Mouse (Mus musculus) mesoderm, embryonic 11.5 days (tissue): ENCODE data around the gene Nav2.

Experiments
- DNase-seq: peaks from one replicate; pipeline ENCODE4 v3.0.0-alpha.2; 2012; ENCODE audit warnings: low read depth, low spot score

Nav2 gene

DNA sequence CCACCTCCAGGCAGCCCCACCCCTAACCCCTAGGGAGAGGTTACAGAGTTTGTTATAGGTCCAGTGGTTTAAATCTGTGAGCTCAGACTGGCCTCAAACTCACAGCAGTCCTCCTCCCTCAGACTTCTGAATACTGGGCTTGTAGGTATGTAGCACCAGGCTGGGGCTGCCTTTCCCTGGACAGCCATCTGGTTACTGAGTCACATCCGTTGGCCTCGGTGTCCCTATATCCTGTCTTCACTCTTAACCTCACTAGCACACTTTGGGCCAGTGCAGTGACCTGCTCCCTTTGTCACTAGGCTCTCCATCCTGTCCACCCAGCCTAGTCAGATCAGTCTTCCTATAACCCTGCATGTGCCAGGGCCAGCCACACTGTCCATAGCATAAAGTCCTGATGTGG is 19.8 kb upstream of the Nav2 start:
- no peak for DNase-seq

DNA sequence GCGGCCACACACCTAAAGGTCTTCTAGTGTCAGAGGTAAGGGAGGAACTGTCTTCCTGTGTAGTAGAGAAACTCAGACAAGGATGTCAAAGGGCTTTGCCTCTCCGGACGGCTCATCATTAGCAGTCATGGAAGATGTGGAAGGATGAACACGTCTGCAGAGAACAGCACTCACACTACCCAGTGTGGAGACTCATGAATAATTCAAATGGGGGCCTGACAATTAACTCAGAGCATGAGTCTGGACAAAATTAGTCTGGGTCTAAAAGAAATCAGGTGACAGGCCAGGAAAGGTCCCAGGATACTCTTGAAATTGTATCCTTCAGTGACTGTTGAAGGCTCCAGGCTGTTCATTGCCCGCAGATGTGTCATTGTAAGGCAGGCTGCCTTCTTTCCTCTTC is 17.5 kb upstream of the Nav2 start:
- DNase-seq: no peak

DNA sequence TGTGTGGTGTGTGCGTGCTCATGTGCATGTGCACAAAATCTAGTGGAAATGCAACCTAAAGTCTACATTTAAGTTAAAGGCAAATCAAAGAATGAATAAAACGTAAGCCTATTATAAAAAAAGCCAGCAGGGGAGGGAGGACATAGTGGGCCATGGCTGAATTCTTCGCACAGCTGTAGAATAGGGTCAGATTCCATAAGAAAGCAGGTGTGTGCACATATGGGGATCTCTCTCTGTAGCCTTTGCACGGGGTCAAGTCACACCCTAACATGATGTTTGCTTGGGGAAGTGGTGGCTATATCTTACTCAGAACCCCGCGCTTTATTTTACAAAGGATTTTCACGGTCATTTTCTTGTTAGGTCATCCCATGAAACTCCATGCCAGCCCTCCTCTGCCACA is 15.4 kb upstream of the Nav2 start:
- DNase-seq: no peak

DNA sequence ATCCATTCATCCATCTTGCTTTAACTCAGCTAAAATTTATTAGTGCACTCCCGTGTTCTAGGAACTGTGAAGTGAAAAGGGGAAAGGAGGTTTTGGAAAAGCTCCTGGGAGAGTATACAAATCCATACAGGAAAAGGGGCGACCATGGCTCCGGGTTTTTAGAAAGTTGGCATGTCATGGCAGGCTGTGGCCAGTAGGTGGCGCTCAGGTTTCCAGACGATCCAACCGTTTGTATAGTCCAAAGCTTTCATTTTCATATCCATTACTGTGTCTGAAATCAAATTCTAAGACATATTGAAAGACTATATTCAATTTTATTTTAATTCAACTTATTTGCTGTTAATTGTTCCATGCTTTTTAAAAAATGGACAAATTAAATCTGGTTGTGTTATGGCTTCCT is 14.4 kb upstream of the Nav2 start:
- peak; percentile 63 for DNase-seq

DNA sequence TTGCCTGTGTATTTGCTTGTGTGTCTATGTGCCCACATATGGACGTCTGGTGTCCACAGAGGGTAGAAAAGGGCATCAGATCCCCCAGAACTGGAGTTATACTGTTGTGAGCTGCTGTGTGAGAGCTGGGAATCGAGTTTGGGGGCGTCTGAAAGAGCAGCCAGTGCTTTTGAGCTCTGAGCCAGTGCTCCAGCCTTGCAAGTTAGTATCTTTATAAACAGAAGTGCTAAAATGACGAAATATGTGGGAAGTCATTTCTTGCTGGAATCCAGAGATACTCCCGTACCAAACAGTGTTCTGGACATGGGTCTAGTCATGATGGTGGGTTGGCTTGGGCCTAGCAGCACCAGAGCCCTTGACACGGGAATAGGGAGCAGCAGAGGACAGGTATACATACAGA is 13.8 kb upstream of the Nav2 start:
- DNase-seq: no peak

DNA sequence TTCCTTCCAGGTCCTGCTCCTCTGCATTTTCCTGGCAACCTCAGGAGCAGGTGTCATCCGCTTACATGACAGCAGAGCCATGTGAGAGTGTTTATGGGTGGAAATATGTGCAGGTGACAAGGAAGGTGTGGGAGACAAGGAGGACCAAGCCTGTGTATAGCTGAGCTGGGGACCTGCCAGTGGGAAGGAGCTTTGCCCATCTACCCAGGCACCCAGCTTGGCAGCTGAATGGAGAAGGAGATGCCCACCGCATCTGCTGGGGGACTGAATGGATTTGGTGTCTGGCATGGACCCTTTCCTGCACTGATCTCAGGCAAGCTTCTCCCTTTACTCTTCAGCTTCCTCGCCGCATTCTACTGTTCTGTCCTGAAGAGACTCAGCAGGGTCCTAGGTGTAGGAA is 13.0 kb upstream of the Nav2 start:
- no peak for DNase-seq

DNA sequence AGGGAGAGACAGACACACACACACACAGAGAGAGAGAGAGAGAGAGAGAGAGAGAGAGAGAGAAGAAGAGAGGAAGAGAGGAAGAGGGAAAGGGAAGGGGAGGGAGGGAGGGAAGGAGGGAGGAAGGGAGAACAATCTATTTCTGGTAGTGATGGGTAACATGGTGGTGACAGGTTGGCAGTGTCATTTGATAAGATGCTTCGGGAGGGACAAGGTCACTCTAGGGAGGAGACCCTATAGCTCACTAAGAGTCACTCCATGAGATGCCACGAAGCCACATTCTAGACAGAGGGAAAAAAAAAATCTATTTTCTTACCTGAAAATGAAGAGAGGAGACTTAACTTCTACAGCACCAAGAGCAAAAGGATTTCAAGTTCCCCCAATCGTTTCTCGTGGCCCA is 12.5 kb upstream of the Nav2 start:
- no peak for DNase-seq

DNA sequence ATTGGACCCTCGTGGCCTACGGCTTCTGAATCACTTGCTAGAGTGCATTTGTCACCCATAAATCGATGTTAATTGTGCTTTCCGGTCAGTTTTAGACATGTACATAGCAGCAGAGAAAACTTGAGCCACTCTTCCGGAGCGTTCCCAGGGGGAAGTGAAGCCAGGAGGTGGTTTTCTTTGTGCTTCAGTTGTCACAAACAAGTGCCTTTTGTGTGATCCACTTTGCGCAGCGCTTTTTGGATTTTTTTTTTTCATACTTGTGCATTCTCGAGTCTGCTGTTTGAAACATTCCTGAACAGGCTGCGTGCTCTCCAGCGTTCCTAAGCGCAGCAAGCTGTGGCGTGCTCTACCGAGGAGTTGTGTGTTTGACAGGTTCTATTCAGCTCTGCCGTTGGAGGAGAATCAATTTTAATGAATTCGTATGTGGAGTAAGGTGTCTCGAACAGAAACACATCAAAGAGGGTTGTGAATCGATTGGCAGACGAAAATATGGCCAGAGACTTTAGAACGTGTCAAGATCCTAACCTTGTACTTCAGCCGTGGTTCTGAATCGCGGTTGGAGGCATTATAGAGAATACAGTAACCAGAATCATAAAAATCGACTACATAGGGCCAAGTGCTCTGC is 10.9 kb upstream of the Nav2 start:
- peak; percentile 74 for DNase-seq

DNA sequence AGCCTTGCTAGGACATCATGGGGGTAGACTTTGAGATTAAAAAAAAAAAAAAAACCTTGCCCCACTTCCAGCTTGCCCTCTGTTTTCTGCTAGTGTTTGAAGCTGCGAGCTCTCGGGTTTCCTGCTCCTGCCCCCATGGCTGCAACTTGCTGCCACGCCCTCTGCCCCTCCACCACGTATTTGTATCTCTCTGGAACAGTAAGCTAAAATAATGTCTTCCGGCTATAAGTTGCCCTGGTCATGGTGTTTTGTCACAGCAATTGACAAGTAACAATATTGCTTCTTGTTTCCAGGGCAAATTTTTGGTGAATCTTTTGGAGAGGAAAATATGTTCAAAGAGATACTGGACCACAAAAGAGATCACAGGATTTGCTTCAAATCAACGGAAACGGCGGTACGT is 10.1 kb upstream of the Nav2 start:
- no peak for DNase-seq

DNA sequence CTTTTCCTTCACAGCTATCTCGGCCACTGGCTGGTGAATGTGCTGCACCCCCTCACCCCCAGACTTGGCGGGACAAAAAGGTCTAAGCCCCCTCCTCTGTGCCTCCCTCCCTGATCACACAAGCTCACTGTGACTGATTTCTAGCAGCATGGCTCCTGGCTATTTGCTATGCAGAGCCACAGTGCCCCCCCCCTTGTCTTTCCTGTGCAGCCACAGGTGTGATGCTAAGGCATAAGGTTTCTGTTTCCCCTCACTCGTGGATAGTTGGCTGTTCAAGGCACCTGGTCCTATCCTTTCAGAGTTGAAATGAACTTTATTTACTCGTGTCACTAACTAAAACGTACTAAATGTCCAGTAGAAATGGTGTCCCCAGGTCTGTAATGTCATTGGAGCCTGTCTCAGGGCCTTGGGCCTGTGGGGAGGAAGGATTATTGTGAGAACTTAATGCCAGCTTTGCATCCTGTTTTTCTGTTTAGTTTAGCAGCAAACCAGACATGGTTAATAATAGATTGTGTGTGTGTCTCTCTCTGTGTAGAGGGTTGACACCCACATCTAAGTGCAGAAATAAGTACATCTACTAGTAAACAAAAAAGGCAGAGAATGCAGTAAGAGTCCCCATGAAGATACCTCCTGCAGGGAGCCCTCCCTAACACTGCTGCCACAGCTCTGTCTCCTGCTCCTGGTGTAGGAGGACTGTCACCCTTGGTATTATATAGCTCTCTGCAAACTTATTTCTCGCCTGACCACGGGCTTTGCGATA is 7.9 kb upstream of the Nav2 start:
- DNase-seq: no peak

DNA sequence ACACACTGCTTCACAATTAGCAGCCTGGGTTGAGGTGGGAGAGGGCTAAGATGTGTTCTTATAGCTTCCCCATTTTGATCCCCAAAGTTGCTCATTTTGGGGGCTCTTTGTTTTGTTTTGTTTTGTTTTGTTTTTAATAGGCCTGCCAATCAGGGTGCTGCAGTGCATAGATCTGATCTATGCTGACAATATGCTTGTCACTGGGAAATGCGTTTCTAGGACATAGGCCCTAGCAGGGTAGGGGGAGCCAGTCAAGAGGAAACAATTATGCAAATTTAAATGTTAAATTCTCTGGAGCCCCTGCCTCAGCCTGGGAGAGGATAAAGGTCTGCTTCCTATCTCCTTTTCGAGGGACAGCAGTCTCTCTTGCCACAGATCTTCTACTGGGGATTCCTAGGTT is 6.1 kb upstream of the Nav2 start:
- no peak for DNase-seq

DNA sequence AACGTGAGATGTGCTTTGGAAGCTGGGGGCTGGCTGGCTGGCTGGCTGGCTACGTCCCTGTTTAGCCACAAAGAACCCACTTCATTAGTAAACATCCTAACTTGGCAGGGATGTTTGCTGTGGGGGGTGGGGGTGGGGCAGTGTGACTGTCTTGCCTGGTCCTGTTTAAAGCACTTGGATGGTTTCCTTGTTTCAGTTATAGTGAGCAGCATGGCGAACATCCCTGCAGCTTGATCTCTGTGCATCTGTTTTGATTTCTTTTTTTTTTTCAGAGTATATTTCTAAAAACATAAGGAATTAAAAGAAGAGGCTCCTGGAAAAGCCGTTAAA is 791 bp downstream of the Nav2 start:
- no peak for DNase-seq

DNA sequence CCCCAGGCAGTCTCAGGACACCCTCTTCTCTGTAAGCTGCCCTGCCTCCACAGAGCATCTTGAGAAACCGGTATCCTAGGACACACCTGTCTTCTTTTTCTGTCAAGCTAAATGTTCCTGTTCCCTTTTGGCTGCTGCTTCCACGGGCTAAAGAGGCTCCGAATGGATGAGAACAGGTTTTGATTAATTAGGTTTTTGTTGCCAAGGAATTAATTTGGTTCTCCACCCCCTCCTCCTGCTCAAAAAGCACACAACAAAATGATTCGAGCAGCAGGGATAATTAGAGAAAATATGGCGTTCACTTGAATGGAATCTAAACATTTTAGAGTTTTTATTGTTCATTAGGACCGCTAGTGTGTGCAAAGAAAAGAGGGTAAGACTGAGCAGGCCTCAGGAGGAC is 1.8 kb downstream of the Nav2 start:
- no peak for DNase-seq

DNA sequence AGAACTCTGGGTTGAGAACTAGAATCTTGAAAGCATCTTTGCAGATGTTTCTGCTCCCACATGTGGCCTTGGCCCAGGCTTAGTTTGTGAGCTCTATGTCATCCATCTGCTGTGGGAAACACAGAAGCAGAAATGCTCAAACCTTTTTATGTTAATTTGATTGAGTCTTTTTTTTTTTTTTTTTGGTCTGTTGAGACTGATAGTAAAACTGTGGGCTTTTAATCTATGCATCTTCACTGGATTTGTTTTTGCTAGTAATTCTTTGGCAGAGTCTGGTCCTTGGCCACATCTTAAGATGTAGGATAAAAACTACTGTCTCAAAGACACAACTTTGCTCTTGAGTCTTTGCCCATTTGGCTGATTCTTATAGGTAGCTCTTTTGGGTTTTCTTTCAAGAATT is 2.6 kb downstream of the Nav2 start:
- no peak for DNase-seq

DNA sequence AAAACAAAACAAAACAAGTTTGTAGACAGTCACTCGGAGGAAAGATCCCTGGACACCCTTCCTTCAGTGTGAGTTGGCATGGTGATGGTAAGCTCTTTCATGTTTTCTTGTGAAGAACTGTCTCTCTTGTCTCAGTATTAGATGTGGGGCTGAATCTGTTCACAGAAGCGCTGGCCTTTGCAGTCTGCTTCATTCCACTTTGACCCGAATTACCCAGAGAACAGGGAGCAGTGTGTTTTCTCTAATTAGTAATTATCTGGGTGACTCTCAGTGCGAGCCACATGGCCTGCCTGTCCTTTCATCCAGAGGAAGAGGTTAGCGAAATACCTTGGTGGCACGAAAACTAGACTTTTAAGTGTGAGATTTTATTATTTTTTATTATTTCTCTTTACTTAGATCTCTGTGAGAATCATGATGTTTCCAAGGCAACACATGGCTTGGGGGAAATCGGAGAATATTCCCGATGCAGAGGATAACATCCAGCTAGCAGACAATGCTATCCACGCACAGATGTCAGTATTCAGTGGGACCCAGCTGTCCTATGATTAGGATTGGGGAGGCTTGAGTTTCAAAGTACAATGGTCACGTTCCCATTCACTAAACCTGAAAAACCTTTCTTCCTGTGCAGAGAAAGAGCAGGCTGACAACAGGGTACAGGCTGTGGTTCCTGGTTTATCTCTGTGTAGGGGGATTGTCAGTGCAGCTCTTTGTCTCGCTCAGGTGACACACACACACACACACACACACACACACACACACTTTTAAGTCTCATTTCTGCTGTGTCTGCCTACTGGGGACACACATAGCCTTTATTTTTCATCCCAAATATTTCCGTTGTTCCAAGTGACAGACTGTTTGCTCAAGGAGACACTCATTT is 6.4 kb downstream of the Nav2 start:
- no peak for DNase-seq

DNA sequence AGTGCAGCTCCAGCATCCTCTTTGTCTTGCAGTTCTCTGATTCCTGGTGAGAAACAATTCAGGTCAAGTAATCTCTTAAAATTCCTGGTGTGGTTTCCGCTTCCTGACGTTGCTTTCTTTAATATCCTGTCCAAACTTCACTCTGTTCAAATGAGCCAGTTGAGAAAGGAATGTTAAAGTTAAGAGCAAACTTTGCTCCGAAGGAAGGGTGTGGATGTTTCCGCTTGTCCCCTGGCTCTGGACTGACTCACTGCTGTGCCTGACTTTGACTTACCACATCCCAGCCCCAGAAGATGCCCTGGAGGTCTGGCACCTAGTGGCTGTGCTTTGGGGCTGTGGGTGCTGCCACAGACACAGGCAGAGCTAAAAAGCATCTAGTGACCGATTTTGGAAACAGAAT is 8.9 kb downstream of the Nav2 start:
- no peak for DNase-seq

DNA sequence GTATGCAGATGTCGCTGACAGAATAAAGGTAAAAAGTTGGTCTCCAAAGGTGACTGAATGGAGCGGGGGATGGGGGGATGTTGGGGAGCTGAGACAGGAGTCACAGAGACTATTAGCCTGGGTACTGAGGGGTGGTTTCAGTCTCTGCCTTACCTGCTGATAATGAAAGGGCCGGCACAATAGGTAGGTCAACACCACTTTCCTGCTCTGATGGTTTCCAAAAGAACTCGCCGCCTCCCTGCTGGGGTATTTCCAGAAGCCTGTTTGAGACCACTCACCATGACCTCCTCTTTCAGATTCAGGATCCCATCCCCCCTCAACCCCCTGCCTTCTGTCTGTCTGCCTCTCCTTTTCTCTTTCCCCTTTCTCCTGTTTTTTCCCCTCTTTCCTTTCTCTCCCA is 9.5 kb downstream of the Nav2 start:
- no peak for DNase-seq

DNA sequence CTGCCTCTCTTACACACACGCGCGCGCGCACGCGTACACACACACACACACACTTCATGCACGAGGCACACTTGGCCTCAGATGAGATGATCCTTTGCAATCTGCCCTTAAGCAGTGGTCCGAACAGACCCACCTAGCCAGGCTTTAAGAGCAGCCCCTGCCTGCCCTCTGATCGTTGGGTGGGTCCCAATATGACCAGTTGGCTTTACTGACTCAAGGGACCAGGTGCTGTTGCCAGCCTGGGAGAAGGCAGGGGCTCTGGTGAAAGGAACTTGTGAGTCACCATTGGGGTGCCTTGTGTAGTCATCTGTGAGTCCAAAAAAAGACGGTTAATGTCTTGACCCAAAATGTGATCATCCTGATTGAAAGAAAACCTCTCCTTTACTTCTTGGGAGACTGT is 9.9 kb downstream of the Nav2 start:
- no peak for DNase-seq

DNA sequence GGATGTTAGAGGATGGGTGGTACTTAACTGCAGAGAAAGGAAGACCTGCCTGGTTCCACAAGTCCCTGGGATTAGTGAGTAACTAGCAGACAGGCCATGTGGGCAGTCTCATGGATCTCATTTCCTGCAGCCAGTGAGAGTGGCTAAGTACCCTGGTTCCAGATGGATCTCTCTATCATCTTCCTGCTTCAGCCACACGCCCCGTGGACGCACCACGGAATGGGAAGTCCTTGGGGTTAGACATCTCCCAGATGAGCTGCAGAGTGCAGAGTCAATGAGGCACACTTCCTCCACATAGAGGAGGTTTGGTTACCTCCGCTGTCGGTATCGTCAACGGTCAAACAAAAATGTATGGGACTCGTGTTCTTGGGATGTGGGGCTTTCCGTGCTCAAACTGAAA is 15.1 kb downstream of the Nav2 start:
- DNase-seq: no peak

DNA sequence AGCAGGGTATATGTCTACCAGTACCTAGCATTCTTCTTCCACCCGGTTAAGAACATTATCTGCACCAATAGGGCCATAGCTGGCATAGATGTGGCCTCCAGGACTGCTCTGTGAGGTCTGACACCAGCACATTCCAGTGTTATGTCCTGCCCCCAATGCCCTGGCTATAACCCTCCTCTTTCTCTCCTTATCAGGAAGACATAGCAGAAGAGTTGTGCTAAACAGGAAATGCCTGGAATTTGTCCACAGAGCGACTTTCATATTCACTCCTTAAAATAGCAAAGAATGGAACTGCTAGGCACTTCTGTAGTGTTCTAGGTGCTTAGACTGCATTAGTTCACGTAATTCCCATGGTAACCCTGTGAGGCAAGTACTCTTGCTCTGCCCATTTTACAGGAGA is 16.7 kb downstream of the Nav2 start:
- DNase-seq: no peak

DNA sequence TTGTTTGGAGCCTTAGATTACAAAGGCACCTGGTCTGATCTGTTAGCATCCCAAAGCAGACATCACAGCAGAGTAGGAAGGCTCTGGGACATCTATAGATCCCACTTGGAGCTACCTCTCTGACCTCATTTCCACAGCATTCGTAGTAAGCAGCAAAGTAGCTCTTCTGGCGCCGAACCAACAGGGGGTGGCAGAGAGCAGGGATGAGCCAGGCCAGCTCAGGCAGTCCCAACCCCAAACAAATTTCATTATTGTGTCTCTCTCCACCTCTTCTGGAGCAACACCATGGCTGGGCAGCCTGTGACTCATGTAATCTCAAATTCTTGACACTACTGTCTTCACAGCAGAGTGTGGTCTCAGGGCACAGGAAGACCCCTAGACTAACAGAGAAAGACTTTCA is 19.8 kb downstream of the Nav2 start:
- peak; percentile 64 for DNase-seq

DNA sequence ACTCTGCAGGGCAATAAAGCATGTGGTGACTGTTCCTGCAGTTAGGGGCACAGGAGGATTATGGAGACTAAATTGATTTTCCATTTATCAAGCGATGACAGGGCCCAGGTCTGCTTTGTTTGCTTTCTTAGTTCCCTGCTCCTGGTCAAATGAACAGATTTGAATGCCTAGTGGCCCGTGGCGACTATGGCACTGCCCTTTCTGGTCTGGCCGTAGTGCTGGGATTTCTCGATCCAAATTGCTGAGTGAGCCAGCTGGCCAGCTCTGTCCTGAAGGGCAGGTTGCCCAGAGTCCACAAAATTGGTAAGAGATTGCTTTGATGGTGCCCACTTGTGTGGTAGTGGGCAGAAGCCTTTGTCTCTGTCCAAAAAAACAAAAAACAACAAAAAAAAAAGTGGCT is 21.9 kb downstream of the Nav2 start:
- DNase-seq: peak; percentile 45

DNA sequence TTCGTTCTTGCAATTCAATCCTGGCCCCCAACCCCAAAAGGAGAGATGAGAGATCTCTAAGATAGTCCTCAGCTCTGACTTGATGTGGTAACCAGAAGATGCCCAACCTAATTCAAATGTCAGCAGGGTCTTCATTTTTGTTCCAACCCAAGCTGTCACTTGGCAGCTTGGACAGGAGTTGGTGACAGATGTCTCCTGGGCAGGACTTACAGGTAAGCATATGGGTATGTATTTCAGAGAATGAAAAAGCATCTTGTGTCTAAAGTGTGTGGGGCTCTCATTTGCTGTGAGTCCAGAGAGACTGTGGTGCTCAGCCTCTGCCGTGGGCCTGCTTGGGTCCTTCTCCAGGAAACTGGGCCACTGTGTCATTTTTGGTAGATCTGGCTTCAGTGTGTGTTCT is 23.6 kb downstream of the Nav2 start:
- DNase-seq: no peak
